Mouse (Mus musculus) gastrocnemius, adult 8-10 months (tissue): ENCODE data around the gene Ccdc124. TPM values are rescaled to one million over a fixed set of nuclear protein-coding genes. Genes with fewer than 3 reads are reported as not detected.
A peak's percentile ranks its signal among the peaks of the same experiment; 100 is the strongest.
"Not testable (repeated sequence)": the region's sequence is repeated elsewhere in the genome, so short reads cannot be mapped to it uniquely, and the experiment has no call there.

Experiments used
- DNase-seq, 2 experiments: peaks; one replicate each; pipeline ENCODE4 v3.0.0; 2022; ENCODE audit warnings: low spot score in 2 of 2
- microRNA-seq: library from miRNA; unstranded; fragments of <30 nt; microRNA quantifications from one replicate; pipeline ENCODE4 v1.2.0, GENCODE M21; 2022
- total RNA-seq, 4 experiments: library from RNA; stranded (reverse); gene quantifications; 2 replicates each; pipeline ENCODE4 v1.2.4; 2022

The Ccdc124 gene
- total RNA-seq, 4 experiments from 2014 or later: 61.7 to 77.8 (median 67.5) TPM

- peak in 1 of 2 experiments; percentile 39 for DNase-seq
Observed at GRCm38 (mm10) chr8:70825816-70826215, 47.9 kb downstream of the Ccdc124 start.

DNA sequence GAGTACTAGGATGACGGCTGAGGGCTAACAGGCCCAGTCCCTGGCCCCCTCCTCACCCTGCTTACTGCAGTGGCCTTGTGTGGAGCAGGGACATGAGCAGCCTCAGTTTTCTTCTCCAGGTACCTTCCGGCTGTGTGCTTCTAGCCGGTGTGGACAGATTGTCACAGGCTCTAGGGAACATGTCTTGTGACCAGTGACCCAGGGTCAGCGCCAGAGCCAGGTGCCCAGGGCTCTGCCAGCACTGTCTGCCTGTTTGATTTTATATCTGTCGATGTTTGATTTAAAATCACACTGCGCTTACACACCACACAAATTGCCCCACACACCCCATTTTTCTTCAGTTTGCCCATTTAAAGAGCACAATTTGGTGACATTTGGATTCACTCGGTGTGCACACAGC is 49.9 kb downstream of the Ccdc124 start:
- DNase-seq: no peak

GRCm38 (mm10) chr8:70822594-70822993 is 51.1 kb downstream of the Ccdc124 start:
- DNase-seq: not testable (repeated sequence)

DNA sequence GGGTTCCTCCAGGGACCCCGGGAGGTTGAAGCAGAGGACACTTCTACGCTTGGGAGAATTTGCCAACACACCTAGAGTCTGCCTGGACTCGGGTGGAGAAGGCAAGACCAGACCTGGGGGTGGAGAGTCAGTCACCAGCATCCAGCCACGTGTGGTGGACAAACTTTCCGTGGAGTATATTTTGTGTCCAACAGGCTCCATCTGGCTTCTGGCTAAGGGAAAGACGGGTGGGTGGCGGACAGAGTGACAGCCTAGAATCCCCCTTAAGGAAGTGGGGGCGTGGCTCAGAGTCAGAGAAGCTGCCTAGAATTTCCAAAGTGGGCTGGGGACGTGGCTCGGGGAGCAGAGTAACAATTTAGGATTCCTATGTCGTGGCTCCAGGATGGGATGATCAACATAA is 51.7 kb downstream of the Ccdc124 start:
- no peak for DNase-seq

GRCm38 (mm10) chr8:70821399-70821962 is 52.3 kb downstream of the Ccdc124 start:
- peak in 1 of 2 experiments; percentile 45 for DNase-seq

DNA sequence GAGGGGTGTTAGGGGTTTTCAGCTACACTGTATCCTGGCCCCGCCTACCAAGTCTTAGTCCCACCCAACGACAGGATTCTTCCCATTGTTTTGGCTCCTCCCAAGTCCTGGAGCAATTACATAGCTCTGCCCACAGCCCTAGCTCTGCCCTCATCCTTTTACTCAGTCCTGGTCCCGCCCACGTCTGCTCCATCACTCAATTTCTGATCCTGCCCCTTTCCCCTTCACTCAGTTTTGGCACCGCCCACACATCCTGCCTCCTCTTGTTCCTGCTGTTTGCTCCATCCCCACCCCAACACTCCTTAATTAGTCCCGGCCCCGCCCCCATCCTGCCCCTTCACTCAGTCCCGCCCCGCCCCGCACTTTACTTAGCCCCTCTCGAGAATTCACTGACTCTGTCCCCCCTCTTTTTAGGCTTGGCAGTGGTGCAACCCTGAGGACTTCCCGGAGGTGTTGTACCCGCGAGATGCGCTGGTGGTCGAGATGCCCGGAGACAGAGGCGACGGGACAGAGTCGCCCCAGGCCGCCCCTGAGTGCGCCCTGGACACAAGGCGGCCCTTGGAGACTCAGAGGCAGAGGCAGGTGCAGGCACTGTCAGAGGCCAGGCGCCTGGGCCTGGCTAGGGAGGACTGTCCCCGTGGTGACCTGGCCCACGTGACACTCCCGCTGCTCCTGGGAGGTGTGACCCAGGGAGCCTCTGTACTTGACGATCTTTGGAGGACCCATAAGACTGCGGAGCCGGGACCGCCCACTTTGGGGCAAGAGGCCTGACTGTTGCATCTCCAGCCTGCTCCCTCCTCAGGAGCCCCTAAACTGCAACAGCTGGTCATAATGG is 53.4 kb downstream of the Ccdc124 start:
- peak in 1 of 2 experiments; percentile 57 for DNase-seq

Small RNAs within 50 kb of the gene (microRNA-seq; reads per million reads assigned to microRNA genes)
- not detected for gene Mir7067

Other genes with a start within 250 kb of the Ccdc124 start
- under 1 TPM in 1 of 4 experiments, not detected in 3; 0.24 TPM for gene Gdf15, start 241.5 kb downstream of the Ccdc124 start, total RNA-seq
- gene Pgpep1, start 213.5 kb downstream of the Ccdc124 start, total RNA-seq: 10 to 100 TPM; 13.6 to 19.0 (median 15.7) TPM
- 10 to 100 TPM; 64.4 to 75.4 (median 70.3) TPM for gene Lsm4, start 200.7 kb downstream of the Ccdc124 start, total RNA-seq
- 10 to 100 TPM; 31.9 to 42.0 (median 38.3) TPM for gene Jund, start 175.0 kb downstream of the Ccdc124 start, total RNA-seq
- not detected for gene Iqcn, start 170.5 kb downstream of the Ccdc124 start, total RNA-seq
- gene Gm3336, start 155.4 kb downstream of the Ccdc124 start, total RNA-seq: not detected
- 1 to 10 TPM in 2 of 4 experiments, under 1 TPM in 2; 0.65 to 2.3 (median 1.1) TPM for gene Pde4c, start 150.2 kb downstream of the Ccdc124 start, total RNA-seq
- 10 to 100 TPM; 28.5 to 34.0 (median 32.3) TPM for gene Rab3a, start 119.3 kb downstream of the Ccdc124 start, total RNA-seq
- gene Mpv17l2, start 113.0 kb downstream of the Ccdc124 start, total RNA-seq: 10 to 100 TPM; 19.7 to 24.6 (median 22.2) TPM
- 10 to 100 TPM; 14.5 to 17.4 (median 16.0) TPM for gene Pik3r2, start 97.2 kb downstream of the Ccdc124 start, total RNA-seq
- 1 to 10 TPM; 1.7 to 4.5 (median 2.4) TPM for gene Mast3, start 68.9 kb downstream of the Ccdc124 start, total RNA-seq
- gene Il12rb1, start 65.5 kb downstream of the Ccdc124 start, total RNA-seq: not detected
- 100 to 1,000 TPM in 1 of 4 experiments, 10 to 100 TPM in 3; 38.9 to 177 (median 68.9) TPM for gene Arrdc2, start 34.2 kb downstream of the Ccdc124 start, total RNA-seq
- gene Kcnn1, start 10.7 kb downstream of the Ccdc124 start, total RNA-seq: 10 to 100 TPM; 18.0 to 21.5 (median 20.5) TPM
- not detected for gene Slc5a5, start 18.8 kb upstream of the Ccdc124 start, total RNA-seq
- 1,000 to 10,000 TPM in 2 of 4 experiments, 100 to 1,000 TPM in 2; 935 to 1,159 (median 1,025) TPM for gene Rpl18a, start 23.5 kb upstream of the Ccdc124 start, total RNA-seq
- 10 to 100 TPM in 3 of 4 experiments, 1 to 10 TPM in 1; 9.2 to 15.9 (median 13.7) TPM for gene Map1s, start 32.0 kb upstream of the Ccdc124 start, total RNA-seq